Mouse (Mus musculus) liver, postnatal 0 days (tissue): Measurements from ENCODE around the gene Mlycd.

Source experiments
- CTCF ChIP-seq: sonication (generic); IDR thresholded peaks from 2 replicates; pipeline ENCODE4 v1.5.1; 2016; ENCODE audit warnings: antibody characterized with exemption, low read depth
- EP300 ChIP-seq: IDR thresholded peaks from 2 replicates; pipeline ENCODE4 v1.6.1; 2016; ENCODE audit warnings: antibody characterized with exemption, low read depth, mild to moderate bottlenecking

DNA sequence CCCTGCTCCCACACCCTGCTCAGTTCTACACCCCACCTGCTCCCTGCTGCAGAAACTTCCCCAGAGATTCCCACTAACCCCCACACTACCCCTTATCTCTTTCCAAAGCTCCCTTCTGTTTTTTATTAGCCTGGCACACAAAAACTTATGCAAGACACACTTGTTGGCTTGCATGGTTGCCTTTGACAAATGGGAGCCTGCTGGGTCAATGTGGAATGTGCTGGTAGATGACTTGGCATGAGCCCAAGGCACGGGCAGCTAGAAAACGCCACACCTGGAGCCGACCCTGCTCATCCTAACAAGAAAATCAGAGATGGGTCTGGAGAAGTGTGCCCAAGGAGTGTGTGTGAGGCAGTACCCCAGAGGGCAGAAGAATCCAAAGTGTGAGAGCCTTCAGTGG lies 34.9 kb downstream of the Mlycd start:
- no peak for TF ChIP-seq CTCF
- TF ChIP-seq EP300: peak; percentile 31
